Mouse (Mus musculus): ENCODE results near the gene Gucy2c. TPM values are rescaled to one million over a fixed set of nuclear protein-coding genes. Genes with fewer than 3 reads are reported as not detected.
"Not testable (repeated sequence)": the region's sequence is repeated elsewhere in the genome, so short reads cannot be mapped to it uniquely, and the experiment has no call there.

Gucy2c gene
- polyA plus RNA-seq, 1 experiment from 2014 or later: not detected

- WGBS (ENCODE audit: missing documents): under 1% methylated on average over 28 of the region's 28 CpGs
- H3K4me3 ChIP-seq (ENCODE audit: inconsistent target): peak overlapping the region; percentile 90
- peaks cover 40% of the 10 kb centered on the region for H3K79me2 ChIP-seq (ENCODE audit: inconsistent target)
- H3K36me3 ChIP-seq (ENCODE audit: inconsistent target): peaks cover 3% of the 10 kb centered on the region; the same call in 1 of the 2 replicates
- peak overlapping the region; percentile 92 for H3K27ac ChIP-seq
Observed at GRCm38 (mm10) chr6:136808631-136809046, 27.1 kb upstream of the Gucy2c start.

- Histone ChIP-seq H3K27ac (peak within 1 kb of the TSS; percentile 92), H3K4me3 (ENCODE audit: inconsistent target) (peak within 1 kb of the TSS; percentile 90), H3K79me2 (ENCODE audit: inconsistent target) (peaks cover 40% of the 10 kb centered on the region), H3K36me3 (ENCODE audit: inconsistent target) (no peaks in the 10 kb centered on the region; the same call in 1 of the 2 replicates)
- under 1% methylated on average over 34 of the region's 34 CpGs for WGBS (ENCODE audit: missing documents)
Observed at GRCm38 (mm10) chr6:136808014-136808417, 26.5 kb upstream of the Gucy2c start, which contains the start of gene H2afj. H2afj (plus strand) TSS chr6:136808244.

- H3K79me2 ChIP-seq (ENCODE audit: inconsistent target): peaks cover 40% of the 10 kb centered on the region
- H3K27ac ChIP-seq: peak overlapping the region; percentile 72
- peak overlapping the region; percentile 33 for H3K4me3 ChIP-seq (ENCODE audit: inconsistent target)
- no peaks in the 10 kb centered on the region; the same call in 1 of the 2 replicates for H3K36me3 ChIP-seq (ENCODE audit: inconsistent target)
- WGBS (ENCODE audit: missing documents): 41% methylated on average over 15 of the region's 18 CpGs
Observed at GRCm38 (mm10) chr6:136807395-136808013, 25.9 kb upstream of the Gucy2c start.

GRCm38 (mm10) chr6:136806819-136807218, 25.3 kb upstream of the Gucy2c start:
- Histone ChIP-seq H3K27ac (no peak overlapping the region), H3K36me3 (ENCODE audit: inconsistent target) (no peaks in the 10 kb centered on the region; the same call in 1 of the 2 replicates), H3K79me2 (ENCODE audit: inconsistent target) (peaks cover 35% of the 10 kb centered on the region), H3K4me3 (ENCODE audit: inconsistent target) (no peak overlapping the region)
- 95% methylated on average over 5 of the region's 5 CpGs for WGBS (ENCODE audit: missing documents)

- WGBS (ENCODE audit: missing documents): no CpG with 5 or more reads among the region's 1 CpGs
- Histone ChIP-seq H3K27ac (peak overlapping the region; percentile 92), H3K36me3 (ENCODE audit: inconsistent target) (no peaks in the 10 kb centered on the region; the same call in 1 of the 2 replicates), H3K4me3 (ENCODE audit: inconsistent target) (peak overlapping the region; percentile 43), H3K79me2 (ENCODE audit: inconsistent target) (peaks cover 21% of the 10 kb centered on the region)
Observed at GRCm38 (mm10) chr6:136805409-136805775, 23.8 kb upstream of the Gucy2c start.

GRCm38 (mm10) chr6:136804705-136805408, 23.3 kb upstream of the Gucy2c start:
- no peaks in the 10 kb centered on the region for H3K36me3 ChIP-seq (ENCODE audit: inconsistent target)
- WGBS (ENCODE audit: missing documents): 2% methylated on average over 9 of the region's 9 CpGs
- H3K27ac ChIP-seq: peak overlapping the region; percentile 92
- H3K79me2 ChIP-seq (ENCODE audit: inconsistent target): peaks cover 16% of the 10 kb centered on the region
- peak overlapping the region; percentile 43 for H3K4me3 ChIP-seq (ENCODE audit: inconsistent target)

- H3K36me3 ChIP-seq (ENCODE audit: inconsistent target): no peaks in the 10 kb centered on the region
- H3K27ac ChIP-seq: peak within 1 kb of the TSS; percentile 92
- under 1% methylated on average over 48 of the region's 50 CpGs for WGBS (ENCODE audit: missing documents)
- H3K79me2 ChIP-seq (ENCODE audit: inconsistent target): peaks cover 7% of the 10 kb centered on the region
- H3K4me3 ChIP-seq (ENCODE audit: inconsistent target): peak within 1 kb of the TSS; percentile 43
Observed at GRCm38 (mm10) chr6:136803739-136804633, 22.4 kb upstream of the Gucy2c start, which contains the start of gene Hist4h4. Hist4h4 (minus strand) TSS chr6:136804415.

- Histone ChIP-seq H3K36me3 (ENCODE audit: inconsistent target) (no peaks in the 10 kb centered on the region), H3K27ac (peak overlapping the region; percentile 92), H3K4me3 (ENCODE audit: inconsistent target) (peak overlapping the region; percentile 43), H3K79me2 (ENCODE audit: inconsistent target) (no peaks in the 10 kb centered on the region)
- 22% methylated on average over 12 of the region's 12 CpGs for WGBS (ENCODE audit: missing documents)
Observed at GRCm38 (mm10) chr6:136803093-136803738, 21.7 kb upstream of the Gucy2c start.

GRCm38 (mm10) chr6:136801274-136801673, 19.7 kb upstream of the Gucy2c start:
- Histone ChIP-seq H3K36me3 (ENCODE audit: inconsistent target) (no peaks in the 10 kb centered on the region), H3K27ac (no peak overlapping the region), H3K4me3 (ENCODE audit: inconsistent target) (no peak overlapping the region), H3K79me2 (ENCODE audit: inconsistent target) (no peaks in the 10 kb centered on the region)
- WGBS (ENCODE audit: missing documents): 90% methylated on average over 6 of the region's 6 CpGs

GRCm38 (mm10) chr6:136800710-136801109, 19.1 kb upstream of the Gucy2c start:
- Histone ChIP-seq H3K4me3 (ENCODE audit: inconsistent target) (no peak overlapping the region), H3K36me3 (ENCODE audit: inconsistent target) (no peaks in the 10 kb centered on the region), H3K27ac (no peak overlapping the region), H3K79me2 (ENCODE audit: inconsistent target) (no peaks in the 10 kb centered on the region)
- WGBS (ENCODE audit: missing documents): 94% methylated on average over 8 of the region's 8 CpGs

GRCm38 (mm10) chr6:136797874-136798693, 16.5 kb upstream of the Gucy2c start:
- not testable (repeated sequence) for H3K4me3 ChIP-seq (ENCODE audit: inconsistent target); H3K27ac ChIP-seq
- WGBS (ENCODE audit: missing documents): 86% methylated on average over 2 of the region's 3 CpGs

GRCm38 (mm10) chr6:136795850-136796249, 14.3 kb upstream of the Gucy2c start:
- no peak overlapping the region for H3K4me3 ChIP-seq (ENCODE audit: inconsistent target)
- no peaks in the 10 kb centered on the region for H3K36me3 ChIP-seq (ENCODE audit: inconsistent target)
- H3K79me2 ChIP-seq (ENCODE audit: inconsistent target): no peaks in the 10 kb centered on the region
- H3K27ac ChIP-seq: no peak overlapping the region
- WGBS (ENCODE audit: missing documents): 90% methylated on average over 6 of the region's 6 CpGs

More at GRCm38 (mm10) chr6:136797874-136798693, 16.5 kb upstream of the Gucy2c start:
- not testable (repeated sequence) for H3K79me2 ChIP-seq (ENCODE audit: inconsistent target); H3K36me3 ChIP-seq (ENCODE audit: inconsistent target)

GRCm38 (mm10) chr6:136795110-136795509, 13.5 kb upstream of the Gucy2c start:
- WGBS (ENCODE audit: missing documents): 100% methylated on average over 1 of the region's 1 CpGs
- Histone ChIP-seq H3K79me2 (ENCODE audit: inconsistent target) (no peaks in the 10 kb centered on the region), H3K4me3 (ENCODE audit: inconsistent target) (no peak overlapping the region), H3K27ac (no peak overlapping the region), H3K36me3 (ENCODE audit: inconsistent target) (no peaks in the 10 kb centered on the region)

All from macrophage (primary cell).